Mouse (Mus musculus): Measurements from ENCODE around the gene Arhgef3. TPM values are rescaled to one million over a fixed set of nuclear protein-coding genes. Genes with fewer than 3 reads are reported as not detected.

Gene Arhgef3
- total RNA-seq, 1 experiment = 7.6 TPM

GRCm38 (mm10) chr14:27327862-27328261, 213.2 kb downstream of the Arhgef3 start:
- DNase-seq (ENCODE audit: low read depth, low spot score) = no peak
- in situ Hi-C loops (cut with MboI; ENCODE audit: low sequenced_read_pairs in 2 of 2, unreplicated experiment in 2 of 2) = no loop called here
- Histone ChIP-seq H3K9ac (ENCODE audit: insufficient read depth, low read depth, low read length, poor library complexity, severe bottlenecking) (no peak overlapping the region), H3K4me1 (ENCODE audit: control insufficient read depth in 2 of 2, insufficient read depth in 2 of 2, low read length in 2 of 2, poor library complexity in 1 of 2) (peaks cover 3 to 7% of the 10 kb centered on the region in 2 experiments; a peak in 1 of 4 replicates), H3K36me3 (ENCODE audit: control insufficient read depth, insufficient read depth, low read length, poor library complexity, severe bottlenecking) (no peaks in the 10 kb centered on the region), H3K4me3 (ENCODE audit: insufficient read depth in 1 of 2, low read depth in 1 of 2, low read length in 2 of 2, poor library complexity in 1 of 2, severe bottlenecking in 1 of 2) (no peak overlapping the region), H3K27ac (ENCODE audit: insufficient read depth, low read depth, low read length, poor library complexity, severe bottlenecking) (no peak overlapping the region), H3K9me3 (ENCODE audit: control insufficient read depth, insufficient read depth, low read depth, low read length) (no peaks in the 10 kb centered on the region)
- no peak for TF ChIP-seq ZNF384 (IDR thresholded peaks at IDR 0.05; ENCODE audit: low read depth, low read length)
- TF ChIP-seq CHD2 (IDR thresholded peaks at IDR 0.05; ENCODE audit: low read depth, low read length) = no peak
- TF ChIP-seq ZC3H11A (IDR thresholded peaks at IDR 0.05; ENCODE audit: borderline replicate concordance, low read depth, low read length) = no peak
- no peak for TF ChIP-seq HCFC1 (IDR thresholded peaks at IDR 0.05; ENCODE audit: borderline replicate concordance, insufficient read depth, low read length)
- no peak for TF ChIP-seq MAFK (IDR thresholded peaks at IDR 0.05; ENCODE audit: insufficient read depth, low read depth, low read length)

- DNase-seq (ENCODE audit: low read depth, low spot score) = no peak
- H3K9ac ChIP-seq (ENCODE audit: insufficient read depth, low read depth, low read length, poor library complexity, severe bottlenecking) = no peak overlapping the region
- H3K4me1 ChIP-seq (ENCODE audit: control insufficient read depth in 2 of 2, insufficient read depth in 2 of 2, low read length in 2 of 2, poor library complexity in 1 of 2) = peaks cover 3 to 7% of the 10 kb centered on the region in 2 experiments; a peak in 1 of 4 replicates
- H3K4me3 ChIP-seq (ENCODE audit: insufficient read depth in 1 of 2, low read depth in 1 of 2, low read length in 2 of 2, poor library complexity in 1 of 2, severe bottlenecking in 1 of 2) = no peak overlapping the region
- TF ChIP-seq ZNF384 (IDR thresholded peaks at IDR 0.05; ENCODE audit: low read depth, low read length) (no peak), MAFK (IDR thresholded peaks at IDR 0.05; ENCODE audit: insufficient read depth, low read depth, low read length) (no peak), ZC3H11A (IDR thresholded peaks at IDR 0.05; ENCODE audit: borderline replicate concordance, low read depth, low read length) (no peak), CHD2 (IDR thresholded peaks at IDR 0.05; ENCODE audit: low read depth, low read length) (no peak), HCFC1 (IDR thresholded peaks at IDR 0.05; ENCODE audit: borderline replicate concordance, insufficient read depth, low read length) (no peak)
- H3K27ac ChIP-seq (ENCODE audit: insufficient read depth, low read depth, low read length, poor library complexity, severe bottlenecking) = no peak overlapping the region
- H3K9me3 ChIP-seq (ENCODE audit: control insufficient read depth, insufficient read depth, low read depth, low read length) = no peaks in the 10 kb centered on the region
- in situ Hi-C loops (cut with MboI; ENCODE audit: low sequenced_read_pairs in 2 of 2, unreplicated experiment in 2 of 2) = no loop called here
- no peaks in the 10 kb centered on the region for H3K36me3 ChIP-seq (ENCODE audit: control insufficient read depth, insufficient read depth, low read length, poor library complexity, severe bottlenecking)
Observed at GRCm38 (mm10) chr14:27328952-27329351, 214.3 kb downstream of the Arhgef3 start.

GRCm38 (mm10) chr14:27331490-27332035, 216.9 kb downstream of the Arhgef3 start:
- in situ Hi-C loops (cut with MboI; ENCODE audit: low sequenced_read_pairs in 2 of 2, unreplicated experiment in 2 of 2) = no loop called here
- peaks cover 3 to 9% of the 10 kb centered on the region in 2 experiments; a peak in 1 of 4 replicates for H3K4me1 ChIP-seq (ENCODE audit: control insufficient read depth in 2 of 2, insufficient read depth in 2 of 2, low read length in 2 of 2, poor library complexity in 1 of 2)

GRCm38 (mm10) chr14:27332359-27332987, 217.8 kb downstream of the Arhgef3 start:
- Histone ChIP-seq H3K9ac (ENCODE audit: insufficient read depth, low read depth, low read length, poor library complexity, severe bottlenecking) (no peak overlapping the region), H3K27ac (ENCODE audit: insufficient read depth, low read depth, low read length, poor library complexity, severe bottlenecking) (no peak overlapping the region), H3K9me3 (ENCODE audit: control insufficient read depth, insufficient read depth, low read depth, low read length) (no peaks in the 10 kb centered on the region), H3K4me3 (ENCODE audit: insufficient read depth in 1 of 2, low read depth in 1 of 2, low read length in 2 of 2, poor library complexity in 1 of 2, severe bottlenecking in 1 of 2) (no peak overlapping the region), H3K4me1 (ENCODE audit: control insufficient read depth in 2 of 2, insufficient read depth in 2 of 2, low read length in 2 of 2, poor library complexity in 1 of 2) (peaks cover 5 to 15% of the 10 kb centered on the region in 2 experiments; a peak in 2 of 4 replicates), H3K36me3 (ENCODE audit: control insufficient read depth, insufficient read depth, low read length, poor library complexity, severe bottlenecking) (no peaks in the 10 kb centered on the region)
- in situ Hi-C loops (cut with MboI; ENCODE audit: low sequenced_read_pairs in 2 of 2, unreplicated experiment in 2 of 2) = no loop called here
- no peak for TF ChIP-seq MAFK (IDR thresholded peaks at IDR 0.05; ENCODE audit: insufficient read depth, low read depth, low read length)
- TF ChIP-seq CHD2 (IDR thresholded peaks at IDR 0.05; ENCODE audit: low read depth, low read length) = no peak
- no peak for TF ChIP-seq HCFC1 (IDR thresholded peaks at IDR 0.05; ENCODE audit: borderline replicate concordance, insufficient read depth, low read length)
- TF ChIP-seq ZC3H11A (IDR thresholded peaks at IDR 0.05; ENCODE audit: borderline replicate concordance, low read depth, low read length) = no peak
- no peak for TF ChIP-seq ZNF384 (IDR thresholded peaks at IDR 0.05; ENCODE audit: low read depth, low read length)
- no peak for DNase-seq (ENCODE audit: low read depth, low spot score)

More at GRCm38 (mm10) chr14:27331490-27332035, 216.9 kb downstream of the Arhgef3 start:
- H3K36me3 ChIP-seq (ENCODE audit: control insufficient read depth, insufficient read depth, low read length, poor library complexity, severe bottlenecking) = no peaks in the 10 kb centered on the region
- TF ChIP-seq CHD2 (IDR thresholded peaks at IDR 0.05; ENCODE audit: low read depth, low read length) (no peak), HCFC1 (IDR thresholded peaks at IDR 0.05; ENCODE audit: borderline replicate concordance, insufficient read depth, low read length) (no peak), ZC3H11A (IDR thresholded peaks at IDR 0.05; ENCODE audit: borderline replicate concordance, low read depth, low read length) (no peak), ZNF384 (IDR thresholded peaks at IDR 0.05; ENCODE audit: low read depth, low read length) (no peak), MAFK (IDR thresholded peaks at IDR 0.05; ENCODE audit: insufficient read depth, low read depth, low read length) (no peak)
- no peak overlapping the region for H3K4me3 ChIP-seq (ENCODE audit: insufficient read depth in 1 of 2, low read depth in 1 of 2, low read length in 2 of 2, poor library complexity in 1 of 2, severe bottlenecking in 1 of 2)
- DNase-seq (ENCODE audit: low read depth, low spot score) = no peak
- H3K27ac ChIP-seq (ENCODE audit: insufficient read depth, low read depth, low read length, poor library complexity, severe bottlenecking) = no peak overlapping the region
- no peak overlapping the region for H3K9ac ChIP-seq (ENCODE audit: insufficient read depth, low read depth, low read length, poor library complexity, severe bottlenecking)
- H3K9me3 ChIP-seq (ENCODE audit: control insufficient read depth, insufficient read depth, low read depth, low read length) = no peaks in the 10 kb centered on the region

Data from ES-E14 (cell line).